Mouse (Mus musculus) bone marrow macrophage, adult 2 months (primary cell): ENCODE data around the gene Map3k11.

ENCODE experiments used
- CTCF ChIP-seq: IDR thresholded peaks from 2 replicates; pipeline ENCODE4 v1.5.1; 2012; ENCODE audit warnings: low read depth, mild to moderate bottlenecking, low read length, moderate library complexity
- POLR2A ChIP-seq: IDR thresholded peaks from 2 replicates; pipeline ENCODE4 v1.6.1; 2012; ENCODE audit warnings: mild to moderate bottlenecking, low read depth, low read length, borderline replicate concordance

- TF ChIP-seq POLR2A (no peak), CTCF (no peak)
Observed at GRCm38 (mm10) chr19:5740320-5741317, 52.1 kb downstream of the Map3k11 start, which contains the start of gene Ltbp3.
